Mouse (Mus musculus) kidney, postnatal 14 days (tissue): Measurements from ENCODE around the gene Vmn1r207-ps.
"Not testable (repeated sequence)": the region's sequence is repeated elsewhere in the genome, so short reads cannot be mapped to it uniquely, and the experiment has no call there.

Experiments used
- DNase-seq: peaks from one replicate; pipeline ENCODE4 v3.0.0; 2022; ENCODE audit warnings: mixed read lengths

Gene Vmn1r207-ps

DNA sequence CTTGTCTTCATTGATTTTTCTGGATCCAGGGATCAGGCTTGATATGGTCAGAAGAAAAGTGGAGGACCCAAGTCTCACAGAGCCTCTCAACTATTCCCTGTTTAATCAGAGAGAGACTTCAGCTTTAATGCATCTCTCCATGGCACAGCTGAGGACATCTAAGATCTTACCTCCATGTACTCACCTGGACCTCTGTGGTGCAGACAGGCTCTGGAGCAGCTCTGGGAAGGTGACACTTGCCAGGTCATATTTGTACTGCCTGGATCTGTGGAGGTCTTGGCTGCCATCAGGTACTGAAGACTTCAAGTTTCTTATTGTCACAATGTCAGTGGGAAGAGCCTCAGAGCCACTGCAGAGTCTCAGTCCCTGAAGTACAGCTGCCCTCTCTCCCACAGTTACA lies at the start of gene Vmn1r207-ps:
Gene Vmn1r207-ps, minus strand, starts transcription at position 101 of the 400 bp plus-strand sequence.
- not testable (repeated sequence) for DNase-seq

DNA sequence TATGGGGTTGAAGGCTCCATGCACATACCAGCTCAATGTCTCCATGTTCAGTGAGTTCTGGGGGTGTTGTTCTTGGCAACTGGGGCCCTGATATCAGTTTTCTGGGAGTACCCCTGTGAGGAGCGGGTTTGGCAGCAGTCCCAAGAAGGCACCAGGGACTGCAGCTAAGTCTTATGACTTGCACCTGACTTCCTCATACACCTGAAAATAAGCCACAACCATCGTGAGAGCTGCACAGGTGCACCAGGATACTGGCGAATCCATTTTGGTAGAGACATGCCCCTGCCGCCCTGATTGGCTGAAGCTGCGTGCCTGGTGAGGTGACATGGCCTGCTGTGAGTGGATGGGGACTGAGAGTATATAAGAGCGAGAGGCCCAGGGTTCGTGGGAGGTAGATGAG lies 47.9 kb upstream of the Vmn1r207-ps start, which contains the start of gene Vmn1r208:
Gene Vmn1r208, minus strand, starts transcription at position 101 of the 400 bp plus-strand sequence.
- DNase-seq = not testable (repeated sequence)

DNA sequence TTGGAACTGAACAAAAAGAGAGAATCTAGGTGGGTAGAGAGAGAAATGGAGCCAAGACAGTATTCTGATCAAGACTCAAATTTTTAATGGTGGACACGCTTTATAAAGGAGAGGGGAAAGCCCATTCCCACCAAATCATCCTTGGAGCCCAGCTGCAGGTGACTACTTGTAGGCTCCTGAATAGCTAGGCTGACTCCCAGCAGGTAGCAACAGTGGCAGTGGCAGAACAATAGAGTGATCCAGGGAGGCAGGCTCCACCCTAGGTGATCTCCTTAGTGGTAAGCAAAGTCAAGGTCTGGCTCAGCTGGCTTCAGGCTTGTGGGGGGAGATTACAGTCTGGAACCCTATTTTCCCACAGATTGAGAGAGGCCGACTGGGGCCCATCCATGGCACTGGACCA lies 42.2 kb upstream of the Vmn1r207-ps start:
- not testable (repeated sequence) for DNase-seq

DNA sequence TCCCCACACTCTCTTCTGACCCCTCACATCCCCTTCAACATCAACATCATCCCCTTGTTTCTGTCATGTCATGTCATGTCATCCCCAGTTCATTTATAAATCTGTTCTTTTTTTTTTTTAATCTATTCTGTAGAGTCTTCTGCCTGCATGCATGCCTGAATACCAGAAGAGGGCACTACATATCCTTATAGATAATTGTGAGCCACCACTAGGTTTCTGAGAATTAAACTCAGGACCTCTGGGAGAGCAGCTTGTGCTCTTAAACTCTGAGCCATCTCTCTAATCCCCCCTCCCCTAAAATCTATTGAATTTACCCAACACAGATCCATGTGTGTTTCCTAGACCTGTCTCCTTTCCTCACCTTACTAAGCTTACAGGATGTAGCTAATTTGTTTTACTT lies 18.1 kb upstream of the Vmn1r207-ps start:
- no peak for DNase-seq

DNA sequence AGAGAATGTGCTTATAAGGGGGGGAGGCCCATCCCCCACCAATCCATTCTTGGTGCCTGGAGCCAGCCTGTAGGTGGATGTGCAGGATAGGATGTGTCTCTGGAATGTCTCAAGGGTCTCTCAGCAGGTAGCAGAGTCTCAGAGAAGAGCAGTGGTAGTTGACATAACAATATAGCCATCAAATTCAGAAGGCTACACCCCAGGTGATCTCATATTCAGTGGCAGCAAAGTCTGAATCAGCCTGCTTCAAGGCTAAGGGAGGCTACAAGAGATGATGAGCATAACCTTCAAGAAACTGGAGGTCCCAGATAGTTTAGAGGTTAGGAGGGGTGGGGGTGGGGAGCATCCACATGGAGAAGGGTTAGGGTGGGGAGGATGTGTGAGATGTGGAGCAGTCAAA lies 22.5 kb downstream of the Vmn1r207-ps start:
- not testable (repeated sequence) for DNase-seq

DNA sequence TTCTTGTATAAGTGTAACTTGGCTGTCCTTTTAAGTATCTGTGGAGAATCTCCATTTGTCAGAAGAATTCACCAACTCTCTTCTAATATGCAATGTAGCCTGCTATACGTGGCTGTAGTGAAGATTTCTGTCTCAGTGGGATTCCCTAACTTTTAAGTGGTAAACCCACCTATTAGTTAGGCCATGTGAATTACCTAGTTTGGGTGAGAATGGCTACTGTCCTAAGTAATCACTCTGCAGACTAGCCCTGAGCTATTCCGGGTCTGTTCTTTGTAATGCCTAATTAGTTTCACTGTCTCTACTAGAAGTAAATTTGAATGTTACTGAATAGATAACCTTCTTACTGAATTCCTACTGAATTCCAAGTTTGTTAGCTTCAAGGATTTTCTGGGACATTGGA lies 26.5 kb downstream of the Vmn1r207-ps start:
- not testable (repeated sequence) for DNase-seq
